Mouse (Mus musculus): ENCODE data around the gene Mrps9. TPM values are rescaled to one million over a fixed set of nuclear protein-coding genes. Genes with fewer than 3 reads are reported as not detected.
A peak's percentile ranks its signal among the peaks of the same experiment; 100 is the strongest.
"Not testable (repeated sequence)": the region's sequence is repeated elsewhere in the genome, so short reads cannot be mapped to it uniquely, and the experiment has no call there.

Gene Mrps9
- 10 to 100 TPM; 45.8 to 50.8 TPM for total RNA-seq (2021)
- long read RNA-seq, experiment 1, transcript Mrps9-201 (11 exons, 1,418 nt) = major isoform, 56 of 60 reads
- long read RNA-seq, experiment 1, partial matches to known transcripts = 1 of 60 reads
- long read RNA-seq, experiment 1, other reads (novel, unspliced or antisense) = 3 of 60 reads
- long read RNA-seq, experiment 2, transcript Mrps9-201 (11 exons, 1,418 nt) = major isoform, 34 of 36 reads
- long read RNA-seq, experiment 2, partial matches to known transcripts = 0 of 36 reads
- long read RNA-seq, experiment 2, other reads (novel, unspliced or antisense) = 2 of 36 reads

DNA sequence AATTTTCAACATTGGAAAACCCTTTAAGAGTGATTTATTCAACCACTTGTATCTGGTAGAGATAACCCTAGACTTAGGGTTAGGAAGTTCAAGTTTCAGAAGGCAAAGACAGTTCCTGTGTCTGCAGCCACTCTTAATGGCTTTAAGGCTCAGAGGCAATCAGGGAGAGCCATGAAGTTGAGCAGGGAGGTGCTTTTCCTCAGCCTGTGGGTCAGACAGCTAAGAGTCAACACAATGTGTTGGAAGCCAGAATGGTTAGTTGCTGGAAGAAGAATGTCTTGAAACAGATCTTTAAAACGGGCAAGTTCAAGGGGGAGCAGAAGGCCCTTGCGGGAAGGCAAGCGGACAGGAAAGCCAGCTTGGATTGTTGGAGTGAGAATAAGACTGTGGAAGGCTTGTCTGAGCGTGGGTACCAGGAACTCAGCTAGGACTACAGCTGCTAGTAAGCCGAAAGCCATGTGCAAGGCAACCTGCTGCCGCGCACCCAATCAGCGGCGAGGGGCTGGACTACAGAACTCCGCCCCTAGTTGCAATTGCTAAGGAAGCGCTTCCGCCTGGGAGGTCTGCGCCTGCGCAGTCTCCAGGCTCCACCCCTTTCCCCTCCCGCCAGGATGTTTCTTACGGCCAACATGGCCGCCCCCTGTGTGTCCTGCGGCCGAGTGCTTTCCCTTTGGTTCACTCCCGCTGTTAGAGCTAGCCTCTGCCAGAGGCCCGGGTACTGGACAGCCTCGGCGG is at the start of gene Mrps9:
Gene Mrps9 (plus strand): TSS at position 571 of the 735 bp plus-strand sequence.
- peak; percentile 98 for DNase-seq (ENCODE audit: low spot score)

DNA sequence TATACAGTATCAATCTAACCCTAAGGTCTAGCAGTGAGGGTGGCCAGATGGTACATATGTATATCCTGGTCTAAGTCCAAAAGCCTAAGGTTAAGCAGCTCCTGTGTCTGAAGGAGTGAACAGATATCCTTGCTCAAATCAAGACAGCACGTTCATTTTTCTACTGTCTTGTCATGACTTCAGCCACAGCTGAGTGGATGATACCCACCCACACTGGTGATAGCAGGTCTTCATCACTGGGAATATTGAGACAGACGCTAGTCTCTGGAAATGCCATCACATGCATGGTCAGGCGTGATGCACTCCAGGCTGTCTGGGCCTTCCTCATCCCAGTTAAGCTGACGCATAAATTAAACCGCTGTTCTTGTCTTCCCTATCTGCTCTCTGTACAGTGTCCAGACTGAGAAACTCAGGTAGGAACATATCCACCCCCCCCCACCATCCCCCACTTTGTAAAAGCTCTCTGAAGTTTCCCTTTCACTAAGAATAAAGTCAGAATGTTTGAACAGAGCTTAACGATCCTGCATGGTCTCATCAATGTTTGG is 37.7 kb upstream of the Mrps9 start:
- DNase-seq (ENCODE audit: low spot score) = no peak

GRCm38 (mm10) chr1:42814798-42815619 is 36.0 kb upstream of the Mrps9 start:
- DNase-seq (ENCODE audit: low spot score) = no peak

- no peak for DNase-seq (ENCODE audit: low spot score)
Observed at GRCm38 (mm10) chr1:42851398-42851767, 350 bp downstream of the Mrps9 start.

DNA sequence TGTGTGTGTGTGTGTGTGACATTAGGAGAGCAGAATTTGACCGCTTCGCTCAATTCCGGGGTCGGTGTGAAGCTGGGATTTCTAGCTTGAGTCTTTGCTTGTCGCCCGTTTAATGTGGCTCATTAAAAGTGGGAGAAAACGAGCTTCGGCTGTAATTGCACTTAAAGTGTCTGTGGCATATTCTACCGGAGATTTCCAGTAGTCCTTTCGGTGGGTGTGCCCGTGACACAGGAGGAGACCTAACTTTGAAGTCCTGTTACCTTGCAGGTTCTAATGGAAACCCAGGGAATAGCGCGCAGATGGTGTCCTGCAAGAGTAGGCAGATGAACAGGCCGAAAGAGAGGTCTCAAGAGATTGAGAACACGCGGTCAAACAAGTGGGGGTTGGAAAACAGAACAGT is 777 bp downstream of the Mrps9 start:
- DNase-seq (ENCODE audit: low spot score) = no peak

GRCm38 (mm10) chr1:42864719-42865250 is 13.8 kb downstream of the Mrps9 start:
- no peak for DNase-seq (ENCODE audit: low spot score)

- no peak for DNase-seq (ENCODE audit: low spot score)
Observed at GRCm38 (mm10) chr1:42865336-42865939, 14.4 kb downstream of the Mrps9 start.

DNA sequence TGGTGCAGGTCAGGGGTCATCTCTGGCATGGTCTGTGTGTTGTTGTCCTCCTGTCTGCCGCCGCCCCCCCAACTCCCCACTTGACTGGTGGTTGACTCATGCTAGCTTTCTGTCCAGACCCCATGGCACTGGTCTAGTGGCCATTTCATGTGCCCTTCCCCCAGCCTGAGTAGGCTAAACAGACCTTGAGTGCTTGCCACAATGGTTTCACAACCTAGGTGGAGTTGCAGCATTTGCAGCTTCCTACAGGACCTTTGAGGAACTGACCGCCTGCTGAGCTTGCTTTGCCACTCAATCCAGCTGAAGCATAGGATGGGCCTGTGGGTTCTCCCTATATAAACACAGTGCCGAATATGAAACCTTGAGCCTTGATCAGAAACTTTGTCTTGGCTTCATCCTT is 15.0 kb downstream of the Mrps9 start:
- no peak for DNase-seq (ENCODE audit: low spot score)

GRCm38 (mm10) chr1:42867188-42867587 is 16.2 kb downstream of the Mrps9 start:
- no peak for DNase-seq (ENCODE audit: low spot score)

- no peak for DNase-seq (ENCODE audit: low spot score)
Observed at GRCm38 (mm10) chr1:42874174-42874573, 23.1 kb downstream of the Mrps9 start.

- no peak for DNase-seq (ENCODE audit: low spot score)
Observed at GRCm38 (mm10) chr1:42875271-42875670, 24.2 kb downstream of the Mrps9 start.

DNA sequence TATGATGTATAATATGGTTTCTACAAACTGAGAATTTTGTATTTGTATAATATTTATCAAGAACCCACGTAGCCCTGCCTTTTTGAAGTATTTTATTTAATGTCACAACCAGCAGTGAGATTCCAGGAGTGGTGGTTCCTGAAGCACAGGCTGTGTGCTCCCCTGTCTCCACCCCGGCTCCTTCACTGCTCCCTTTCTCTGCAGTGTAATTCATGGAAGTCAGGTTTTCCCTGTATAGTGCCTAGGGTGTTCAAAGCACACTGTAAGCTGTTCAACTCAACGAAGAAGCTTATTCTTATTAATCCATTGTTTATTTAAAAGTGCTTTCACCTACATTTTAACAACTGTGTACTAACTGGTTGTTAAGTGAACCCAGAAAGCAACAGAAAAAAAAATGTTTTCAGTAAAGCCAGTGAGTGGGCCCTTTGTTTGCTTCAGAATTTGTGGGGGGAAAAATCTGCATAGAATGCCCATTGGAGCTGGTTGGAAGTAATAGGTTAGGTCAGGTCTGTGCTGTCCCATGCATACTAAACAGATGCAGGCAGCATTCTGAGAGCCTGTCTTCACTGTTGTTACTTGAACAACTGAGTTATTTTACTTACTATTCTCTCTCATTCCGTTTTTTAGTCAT is 25.5 kb downstream of the Mrps9 start:
- DNase-seq (ENCODE audit: low spot score) = no peak

DNA sequence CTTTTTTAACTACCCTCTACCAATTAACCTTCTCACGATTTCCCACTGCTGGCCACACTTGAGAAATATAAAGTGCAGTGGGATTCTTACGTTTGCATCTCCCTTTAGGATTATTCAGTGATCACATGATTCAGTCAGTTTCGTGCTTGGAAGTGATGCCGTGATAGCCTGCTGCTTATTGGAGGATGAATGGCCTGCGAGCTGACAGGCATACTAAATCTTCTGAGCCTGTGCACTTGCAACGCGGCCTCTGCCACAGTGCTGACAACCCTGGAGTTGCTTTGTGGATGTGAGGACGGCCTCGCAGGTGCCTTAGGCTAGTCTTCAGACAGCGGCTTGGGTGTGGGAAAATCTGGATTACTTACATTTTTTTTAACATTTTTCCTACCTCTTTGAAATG is 26.2 kb downstream of the Mrps9 start:
- DNase-seq (ENCODE audit: low spot score) = no peak

- no peak for DNase-seq (ENCODE audit: low spot score)
Observed at GRCm38 (mm10) chr1:42878851-42879250, 27.8 kb downstream of the Mrps9 start.

GRCm38 (mm10) chr1:42882258-42882657 is 31.2 kb downstream of the Mrps9 start:
- DNase-seq (ENCODE audit: low spot score) = no peak

- not testable (repeated sequence) for DNase-seq (ENCODE audit: low spot score)
Observed at GRCm38 (mm10) chr1:42883418-42883817, 32.4 kb downstream of the Mrps9 start.

DNA sequence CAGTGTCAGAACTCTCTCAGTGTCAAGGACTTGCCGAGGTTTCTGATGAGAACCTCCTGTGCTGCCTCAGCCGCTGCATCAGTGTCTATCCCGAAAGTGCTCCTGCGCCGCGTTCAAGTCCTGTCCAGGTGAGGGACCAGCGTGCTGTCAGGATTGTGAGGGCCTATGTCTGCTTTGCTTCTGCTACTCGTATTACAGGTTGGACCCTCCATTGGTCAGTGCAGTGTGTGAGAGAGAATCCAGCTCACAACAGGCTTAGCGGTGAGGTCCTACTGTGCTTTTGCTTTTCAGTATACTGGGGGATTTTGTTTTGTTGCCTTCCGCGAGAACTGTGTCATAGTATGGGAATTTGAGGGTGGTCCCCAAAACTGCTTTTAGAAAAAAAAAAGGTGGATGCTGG is 36.8 kb downstream of the Mrps9 start:
- DNase-seq (ENCODE audit: low spot score) = no peak

- no peak for DNase-seq (ENCODE audit: low spot score)
Observed at GRCm38 (mm10) chr1:42888541-42889349, 37.7 kb downstream of the Mrps9 start.

GRCm38 (mm10) chr1:42889421-42889887 is 38.4 kb downstream of the Mrps9 start:
- no peak for DNase-seq (ENCODE audit: low spot score)

- no peak for DNase-seq (ENCODE audit: low spot score)
Observed at GRCm38 (mm10) chr1:42894695-42895094, 43.7 kb downstream of the Mrps9 start.
